Mouse (Mus musculus): ENCODE results near the gene Gm21885.

DNA sequence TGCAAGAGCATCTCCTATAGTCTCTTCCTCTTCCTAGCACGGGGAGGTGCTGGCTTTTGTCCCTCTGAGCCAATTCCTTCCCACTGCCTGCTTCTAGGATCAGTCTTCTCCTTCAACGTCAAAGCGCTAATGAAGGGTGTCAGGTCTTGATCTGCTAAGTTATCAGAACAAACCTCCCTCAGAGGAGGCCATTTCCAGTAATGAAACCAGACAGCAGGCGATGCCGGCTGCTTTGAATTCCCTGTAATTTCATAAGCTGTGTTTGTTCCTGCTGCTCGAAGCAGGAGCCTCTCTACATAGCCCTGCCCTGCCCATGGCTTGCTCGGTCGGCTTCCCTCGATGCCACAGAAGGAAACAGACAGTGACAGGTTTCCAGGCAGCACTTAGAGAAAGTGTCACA is 37.3 kb upstream of the Gm21885 start:
- TF ChIP-seq EP300 (IDR thresholded peaks at IDR 0.05; ENCODE audit: low read depth) (no peak), CTCF (IDR thresholded peaks at IDR 0.05; ENCODE audit: low read depth) (no peak)
